Mouse (Mus musculus): ENCODE results near the gene Lims1.

Gene Lims1

DNA sequence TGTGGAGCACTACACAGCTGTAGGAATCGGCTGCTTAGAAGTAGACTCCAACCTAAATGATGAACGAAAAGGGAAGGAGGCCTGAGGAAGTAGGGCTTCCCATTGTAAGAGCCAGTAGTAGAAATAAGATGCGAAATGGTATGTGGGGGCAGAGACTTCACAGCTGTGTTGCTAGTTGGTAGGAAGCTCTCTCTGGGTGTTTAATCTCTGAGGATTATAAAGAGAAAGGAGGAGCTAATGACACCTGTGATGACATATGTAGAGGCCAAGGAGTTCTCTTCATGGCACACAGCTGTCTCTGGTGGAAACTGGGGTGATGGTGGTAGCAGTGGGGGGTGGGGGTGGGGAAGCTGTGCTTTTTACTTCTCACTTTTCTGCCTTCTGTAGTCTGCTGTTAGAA, 27.3 kb downstream of the Lims1 start:
- DNase-seq (ENCODE audit: low spot score in 2 of 2): no peak

DNA sequence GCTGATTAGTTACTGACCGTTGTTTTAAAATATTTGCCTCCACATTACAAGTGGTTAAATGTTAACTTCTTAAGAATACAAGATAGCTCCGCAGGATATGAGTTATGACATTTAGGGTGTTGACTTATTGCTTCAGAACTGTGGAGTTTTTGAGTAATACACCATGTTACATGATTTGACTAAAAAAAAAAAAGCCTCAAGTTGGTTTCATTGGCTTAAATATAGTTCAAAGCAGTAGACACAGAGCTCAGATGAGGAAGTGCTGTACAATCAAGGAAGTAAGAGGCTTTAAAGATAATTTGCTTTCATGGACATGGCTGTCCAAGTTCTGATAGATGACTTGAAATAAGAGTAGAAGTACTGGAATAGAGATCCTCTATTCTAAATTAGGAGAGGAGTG, 28.4 kb downstream of the Lims1 start:
- no peak for DNase-seq (ENCODE audit: low spot score in 2 of 2)

DNA sequence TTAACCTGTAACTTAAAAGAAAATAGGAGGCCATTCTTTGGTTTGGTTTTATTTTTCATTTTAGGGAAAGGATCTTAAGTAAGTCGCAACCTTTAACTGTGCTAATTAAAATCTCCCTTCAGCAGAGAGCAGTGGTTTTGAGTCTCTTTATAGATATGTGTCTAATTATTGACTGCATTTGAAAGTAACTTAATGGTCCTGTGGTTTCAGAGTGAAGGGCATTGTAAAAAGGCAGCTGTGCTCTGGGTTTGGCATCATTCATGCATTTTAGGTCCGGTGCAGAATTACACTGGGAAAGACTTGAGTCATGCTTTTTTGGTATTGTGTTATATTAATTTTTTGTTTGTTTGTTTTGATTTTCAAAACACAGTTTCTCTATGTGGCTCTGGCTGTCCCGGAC, 29.1 kb downstream of the Lims1 start:
- no peak for DNase-seq (ENCODE audit: low spot score in 2 of 2)

DNA sequence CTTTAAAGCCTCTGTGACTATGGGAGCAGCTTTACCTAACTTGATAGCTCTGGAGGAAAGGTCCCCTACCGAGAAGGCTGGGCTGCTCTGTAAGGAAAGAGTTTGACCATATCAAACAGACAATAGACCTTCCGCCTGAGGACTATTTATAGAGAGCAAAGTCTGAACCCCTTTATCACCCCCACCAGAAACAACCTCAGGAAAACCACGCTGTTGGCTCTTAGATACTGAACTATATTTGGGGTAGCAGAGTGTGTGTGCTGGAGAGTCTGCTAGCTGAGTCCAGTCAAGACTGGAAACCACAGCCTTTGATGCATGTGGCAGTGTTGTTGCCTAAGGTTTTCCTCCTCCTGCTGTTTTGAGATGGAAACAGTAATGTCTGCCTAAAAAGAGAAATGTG, 31.3 kb downstream of the Lims1 start:
- DNase-seq (ENCODE audit: low spot score in 2 of 2): no peak

DNA sequence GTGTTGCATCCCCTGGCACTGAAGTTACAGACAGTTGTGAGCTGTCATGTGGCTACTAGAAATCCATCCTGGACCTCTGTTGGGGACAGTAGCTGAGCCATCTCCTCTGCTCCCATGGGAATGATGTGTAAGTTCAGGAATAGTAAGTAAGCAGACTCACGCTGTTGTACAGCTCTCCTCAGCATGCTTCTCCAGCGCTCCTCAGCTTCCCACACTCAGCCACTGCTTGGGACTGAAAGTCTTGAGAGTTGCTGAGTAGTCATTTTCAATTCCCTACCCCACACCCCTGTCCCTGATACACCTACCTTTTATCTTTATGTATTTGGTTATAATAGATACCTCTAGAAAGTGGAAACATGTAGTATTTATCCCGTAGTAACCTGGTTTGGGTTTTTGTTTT, 33.2 kb downstream of the Lims1 start:
- DNase-seq (ENCODE audit: low spot score in 2 of 2): no peak

DNA sequence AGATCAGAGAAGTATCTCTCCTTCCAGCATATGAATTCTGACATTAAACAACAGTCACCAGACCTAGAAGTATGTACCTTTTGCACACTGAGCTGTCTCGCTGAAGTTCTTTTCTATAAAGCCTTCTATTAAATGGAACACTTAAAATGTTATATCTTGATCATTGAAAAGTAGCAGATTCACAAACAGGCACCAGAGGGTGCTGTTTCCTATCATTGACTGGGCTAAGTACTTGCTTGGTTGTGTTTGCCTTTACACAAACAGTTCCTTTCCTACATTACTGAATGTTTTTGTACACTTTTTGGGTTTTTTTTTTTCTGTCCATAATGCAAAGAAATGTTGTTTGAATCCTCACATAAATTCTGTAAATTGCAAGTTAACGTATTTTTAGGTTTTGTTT, 35.9 kb downstream of the Lims1 start:
- DNase-seq (ENCODE audit: low spot score in 2 of 2): no peak

DNA sequence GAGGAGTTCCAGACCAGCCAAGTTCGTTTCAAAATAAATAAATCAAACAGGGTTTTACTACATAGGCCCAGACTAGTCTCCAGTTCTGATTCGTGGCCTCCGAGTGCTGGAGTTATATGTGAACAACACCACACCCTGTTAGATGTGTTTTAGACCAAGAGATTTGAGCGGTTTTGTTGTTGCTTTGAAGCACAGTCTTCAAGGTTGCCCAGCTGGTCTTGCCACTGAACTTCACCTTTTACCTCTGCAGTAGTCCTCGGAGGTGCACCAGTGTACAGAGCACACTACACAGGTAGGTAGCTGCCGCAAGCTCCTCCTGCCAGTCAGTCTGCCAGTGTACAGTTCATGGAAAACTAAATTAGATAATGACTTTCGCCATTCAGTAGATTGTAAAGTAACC, 36.7 kb downstream of the Lims1 start:
- DNase-seq (ENCODE audit: low spot score in 2 of 2): no peak

DNA sequence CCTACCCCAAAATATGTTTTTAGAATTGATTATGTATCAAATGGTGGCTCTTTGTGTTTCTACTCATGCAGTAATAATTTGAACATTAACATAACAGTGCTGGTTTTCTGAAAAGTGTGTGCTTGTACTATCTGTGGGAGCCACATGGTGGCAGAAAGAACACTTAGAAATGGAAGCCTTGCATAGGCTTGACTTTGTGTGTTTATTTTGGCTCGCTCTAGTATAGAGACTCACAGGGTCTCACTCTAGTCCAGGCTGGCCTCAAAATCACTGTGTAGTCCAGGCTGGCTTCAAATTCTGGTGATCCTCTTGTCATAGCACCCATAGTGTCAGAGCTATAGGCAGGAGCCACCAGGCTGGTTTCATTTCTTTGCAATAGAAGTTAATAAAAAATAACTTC, 39.5 kb downstream of the Lims1 start:
- DNase-seq (ENCODE audit: low spot score in 2 of 2): no peak

DNA sequence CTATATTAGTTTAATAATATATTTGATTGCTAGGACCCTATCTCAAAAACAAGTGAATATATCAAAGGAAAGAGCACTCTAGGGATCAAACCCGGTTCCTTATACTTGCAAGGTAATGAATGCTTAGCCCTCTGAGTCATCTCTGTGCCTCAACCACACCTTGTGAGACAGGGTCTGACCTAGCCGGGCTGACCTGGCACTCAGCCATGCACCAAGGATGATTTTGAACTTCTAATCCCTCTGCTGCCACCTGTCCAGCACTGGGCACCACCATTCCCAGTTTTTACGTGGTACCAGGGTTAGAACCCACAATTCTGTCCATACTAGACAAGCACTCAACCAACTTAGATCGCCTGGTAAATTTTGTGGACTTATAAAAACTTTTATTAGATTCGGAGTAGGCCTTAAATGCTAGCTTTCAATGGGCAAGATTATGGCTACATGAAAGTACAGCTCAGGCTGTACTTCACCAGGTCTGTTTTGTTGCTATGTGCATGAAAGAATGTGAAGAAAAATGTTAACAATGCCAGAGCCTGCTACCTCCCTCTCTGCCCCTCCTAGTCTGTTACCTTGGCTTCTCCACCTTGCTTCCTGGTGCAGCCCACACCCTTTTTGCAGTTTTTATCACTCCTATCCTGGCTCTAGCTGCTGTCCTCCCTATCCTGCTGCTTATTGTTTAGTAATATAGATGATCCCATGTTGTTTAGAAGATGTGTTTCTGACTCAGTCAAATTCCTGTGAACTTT, 41.7 kb downstream of the Lims1 start:
- no peak for DNase-seq (ENCODE audit: low spot score in 2 of 2)

DNA sequence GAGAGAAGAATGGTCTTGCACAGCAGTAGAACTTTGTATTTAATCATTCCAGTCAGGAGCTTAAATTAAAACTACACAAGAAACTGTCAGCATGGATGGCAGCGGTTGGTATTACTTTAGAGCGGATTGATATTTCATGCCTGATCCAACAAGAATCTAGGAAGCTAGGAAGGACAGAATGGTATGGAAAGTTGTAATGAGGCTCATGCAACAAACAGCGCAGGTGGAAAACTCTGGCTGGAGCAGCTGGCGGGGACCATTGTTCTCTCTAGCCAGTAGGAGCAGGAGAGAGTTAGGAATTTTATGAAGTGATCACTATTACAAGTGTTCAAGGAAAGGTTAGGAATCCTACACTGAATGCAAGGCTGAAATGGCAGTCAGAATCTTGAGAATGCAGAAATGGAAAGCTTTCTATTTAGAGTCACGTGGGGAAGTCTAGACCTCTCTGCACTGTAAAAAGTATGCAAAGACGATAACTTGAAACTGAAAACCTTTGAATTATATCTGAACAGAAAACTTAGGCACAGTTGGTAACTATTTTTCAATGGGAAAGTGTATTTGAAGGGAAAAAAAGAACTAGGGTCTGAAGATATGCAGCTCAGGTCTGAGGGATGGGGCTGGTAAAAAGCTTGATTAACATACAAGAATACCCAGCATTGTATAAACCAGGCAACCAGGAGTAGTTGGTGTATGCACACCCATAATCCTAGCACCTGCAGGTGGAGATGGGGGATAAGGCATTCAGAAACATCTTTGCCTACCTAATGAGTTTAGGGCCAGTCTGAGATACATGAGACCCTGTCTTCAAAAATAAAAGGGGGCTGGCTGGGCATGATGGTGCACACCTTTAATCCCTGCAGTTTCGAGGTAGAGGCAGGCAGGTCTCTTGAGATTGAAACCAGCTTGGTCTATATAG, 45.8 kb downstream of the Lims1 start:
- no peak for DNase-seq (ENCODE audit: low spot score in 2 of 2)

DNA sequence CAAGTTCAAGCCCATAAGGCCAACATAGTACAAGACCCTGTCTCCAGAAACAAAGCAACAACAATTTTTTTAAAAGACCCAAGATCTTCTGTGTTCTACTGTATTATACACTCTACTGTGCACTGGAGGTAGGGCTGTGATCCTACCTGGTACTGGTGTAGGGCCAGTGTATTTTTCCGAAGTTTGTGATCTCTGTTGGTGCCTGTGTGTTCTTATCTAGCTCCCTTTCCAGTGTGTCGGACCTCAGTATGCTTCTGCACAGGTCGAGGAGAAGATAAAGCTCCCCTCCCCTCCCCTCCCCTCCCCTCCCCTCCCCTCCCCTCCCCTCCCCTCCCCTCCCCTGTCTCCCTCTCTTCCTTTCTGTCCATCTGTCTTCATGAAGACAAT, 46.4 kb downstream of the Lims1 start:
- no peak for DNase-seq (ENCODE audit: low spot score in 2 of 2)

DNA sequence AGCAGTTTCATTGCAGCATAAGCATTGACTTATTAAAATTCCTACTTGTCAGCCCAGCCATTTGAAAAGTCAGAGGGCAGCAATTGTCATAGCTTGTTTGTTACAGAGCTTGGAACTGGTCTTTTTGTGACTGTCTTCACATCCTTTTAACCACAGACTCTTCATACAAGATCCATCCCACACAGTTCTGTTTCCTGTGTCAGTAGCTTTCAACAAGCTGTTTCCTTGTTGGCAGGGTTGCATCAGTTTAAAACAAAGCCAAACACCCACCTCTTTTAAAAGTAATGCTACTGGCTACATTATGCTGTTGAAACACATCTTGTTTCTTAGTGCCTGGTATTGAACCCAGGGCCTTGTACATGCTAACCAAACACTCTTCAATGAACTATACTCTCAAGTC, 46.9 kb downstream of the Lims1 start:
- no peak for DNase-seq (ENCODE audit: low spot score in 2 of 2)

DNA sequence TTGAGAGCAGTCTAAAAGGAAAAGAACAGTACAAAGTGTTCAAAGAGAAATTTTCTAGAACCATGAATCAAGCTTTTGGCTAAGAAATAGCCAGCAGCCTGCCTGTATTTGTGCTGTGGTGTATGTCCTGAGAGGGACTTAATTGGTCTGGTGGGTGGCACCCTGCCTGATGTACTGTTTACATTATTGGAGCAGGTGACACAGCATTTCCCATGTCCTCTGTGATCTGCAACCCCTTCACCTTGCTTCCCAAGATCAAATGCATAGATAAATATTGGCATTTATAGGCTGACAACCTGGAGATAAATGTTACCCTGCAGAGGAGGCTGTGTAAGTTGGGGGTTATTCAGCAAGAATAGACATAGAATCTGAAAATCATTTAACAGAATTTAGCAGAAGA, 47.3 kb downstream of the Lims1 start:
- DNase-seq (ENCODE audit: low spot score in 2 of 2): no peak

DNA sequence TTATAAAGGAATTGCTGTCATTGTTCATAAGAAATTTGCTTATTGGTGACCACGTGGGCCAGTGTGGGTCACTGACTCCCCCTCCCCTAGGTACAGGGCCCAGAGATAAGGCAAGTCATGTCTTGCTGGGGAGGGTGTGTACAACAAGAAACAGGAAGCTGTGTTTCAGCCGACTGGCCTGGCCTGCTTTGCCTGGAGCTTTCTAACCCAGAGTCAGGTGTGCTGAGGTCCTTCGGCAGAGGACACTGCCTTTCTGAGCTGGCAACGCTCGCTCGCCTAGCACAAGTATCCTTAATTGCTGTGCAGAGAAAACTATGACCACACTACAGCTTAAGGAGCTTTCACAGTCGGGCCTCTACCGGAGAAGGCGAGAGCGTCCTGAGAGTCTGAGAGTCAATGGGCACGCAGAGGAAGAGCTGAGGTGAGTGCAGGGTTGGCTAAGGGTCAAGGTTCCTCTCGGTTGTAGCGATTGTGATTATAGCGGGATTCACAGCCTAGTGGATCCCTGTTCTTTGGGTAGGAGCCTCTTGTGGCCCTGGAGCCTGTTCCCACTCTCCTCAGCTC, 48.1 kb downstream of the Lims1 start:
- DNase-seq (ENCODE audit: low spot score in 2 of 2): no peak

DNA sequence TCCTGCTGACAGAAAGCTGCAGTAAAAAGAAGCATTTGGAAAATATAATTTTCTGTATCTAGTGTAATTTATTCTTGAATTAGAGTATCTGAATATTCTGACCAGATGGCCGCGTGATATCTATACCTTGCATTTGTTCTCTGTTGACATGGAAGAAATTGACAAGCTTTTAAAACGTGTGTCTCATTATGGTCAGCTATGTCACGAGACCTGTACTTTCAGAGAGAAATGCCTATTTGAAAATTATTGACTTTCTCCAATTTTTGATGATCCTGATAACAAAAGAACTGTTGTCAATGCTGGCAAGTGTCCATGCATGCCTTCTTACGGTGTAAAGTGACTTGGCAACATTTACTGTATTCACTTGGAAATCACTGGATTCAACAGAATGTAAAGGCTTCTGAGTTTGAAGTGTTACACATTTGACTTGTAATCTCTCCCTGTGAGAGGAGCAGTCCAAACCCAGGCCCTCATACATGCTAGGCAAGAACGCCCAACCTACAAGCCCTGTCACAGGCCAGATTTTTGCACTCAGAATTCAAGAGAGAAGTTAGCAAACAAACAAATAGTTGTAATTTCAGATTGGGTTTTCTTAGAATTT, 49.3 kb downstream of the Lims1 start:
- DNase-seq (ENCODE audit: low spot score in 2 of 2): no peak

DNA sequence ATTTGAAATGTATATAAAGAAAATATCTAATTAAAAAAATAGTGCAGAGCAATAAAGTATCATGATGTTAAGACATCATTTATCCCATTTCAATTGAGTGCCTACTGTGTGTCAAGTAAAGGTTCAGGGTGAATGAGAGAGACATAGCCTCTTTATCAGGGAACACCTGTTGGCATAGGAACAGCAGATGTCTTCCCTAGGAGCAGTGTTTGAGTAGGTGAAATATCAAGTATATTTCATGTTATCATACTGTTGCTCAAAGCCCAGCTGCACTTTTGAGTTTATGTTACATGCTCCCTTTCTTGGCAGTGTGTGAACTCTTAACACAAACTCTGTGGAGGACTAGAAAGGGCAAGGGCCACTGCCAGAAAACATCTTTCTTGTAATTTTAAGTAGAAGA, 50.6 kb downstream of the Lims1 start:
- no peak for DNase-seq (ENCODE audit: low spot score in 2 of 2)

DNA sequence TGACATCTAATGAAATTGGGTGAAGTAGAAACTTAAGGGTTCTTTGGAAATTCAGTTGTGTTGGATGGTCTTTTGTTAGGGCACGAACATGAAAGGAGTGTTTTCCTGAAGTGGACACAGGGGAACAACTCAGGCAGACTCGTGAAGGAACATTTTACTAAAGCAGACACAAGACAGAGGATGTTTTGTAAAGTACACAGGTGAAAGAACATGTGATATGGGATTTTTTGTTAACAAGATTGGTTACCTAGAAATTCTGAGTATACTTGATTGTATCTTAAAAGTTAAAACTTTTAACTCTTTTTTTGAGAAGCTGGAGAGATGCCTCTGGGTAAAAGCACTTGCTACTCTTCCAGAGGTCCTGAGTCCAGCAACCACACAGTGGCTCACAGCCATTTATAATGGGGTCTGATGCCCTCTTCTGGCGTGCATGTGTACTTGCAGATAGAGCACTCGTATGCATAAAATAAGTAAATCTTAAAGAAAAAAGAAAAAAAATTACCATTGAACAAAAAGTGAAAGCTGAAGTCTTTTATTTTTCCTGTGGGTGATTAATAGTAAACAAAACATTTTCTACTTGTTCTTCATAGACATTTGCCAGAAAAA, 54.4 kb downstream of the Lims1 start:
- DNase-seq (ENCODE audit: low spot score in 2 of 2): no peak

DNA sequence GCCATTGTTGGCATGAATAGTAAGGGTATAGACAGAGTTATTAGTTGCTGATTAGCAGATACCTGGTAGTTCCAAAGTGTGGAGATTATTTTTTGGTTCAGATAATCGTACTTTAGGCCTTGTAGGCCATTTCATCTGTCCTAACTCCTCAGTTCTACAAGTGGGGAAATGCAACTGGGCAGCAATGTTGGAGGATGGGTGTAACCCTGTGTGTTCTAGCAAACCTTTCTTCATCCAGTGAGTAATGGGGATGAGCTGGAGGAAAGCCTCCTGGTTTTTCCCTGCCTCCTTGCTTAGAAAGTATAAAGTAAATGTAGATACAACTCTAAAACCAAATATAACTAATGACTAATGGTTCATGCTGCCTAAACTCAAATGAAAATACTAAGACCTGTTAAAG, 55.1 kb downstream of the Lims1 start:
- DNase-seq (ENCODE audit: low spot score in 2 of 2): no peak

DNA sequence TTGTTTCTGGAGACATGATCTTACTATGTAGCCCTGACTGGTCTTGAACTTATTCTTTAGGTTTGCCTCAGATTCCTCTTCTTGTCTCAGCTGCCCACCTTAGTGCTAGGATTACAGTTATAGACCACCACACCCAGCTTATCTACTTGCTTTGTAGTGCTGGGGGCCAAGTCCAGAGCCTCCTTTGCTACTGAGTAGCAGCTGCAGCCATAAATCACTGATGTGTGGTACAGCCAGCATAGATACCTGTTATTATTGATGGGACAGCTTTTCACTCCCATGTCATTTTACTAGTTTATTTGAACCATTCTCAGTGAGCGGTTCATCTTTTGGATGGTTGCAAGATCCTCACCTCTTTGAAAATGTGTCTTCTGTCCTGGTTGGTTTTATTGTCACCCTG, 56.4 kb downstream of the Lims1 start:
- no peak for DNase-seq (ENCODE audit: low spot score in 2 of 2)

DNA sequence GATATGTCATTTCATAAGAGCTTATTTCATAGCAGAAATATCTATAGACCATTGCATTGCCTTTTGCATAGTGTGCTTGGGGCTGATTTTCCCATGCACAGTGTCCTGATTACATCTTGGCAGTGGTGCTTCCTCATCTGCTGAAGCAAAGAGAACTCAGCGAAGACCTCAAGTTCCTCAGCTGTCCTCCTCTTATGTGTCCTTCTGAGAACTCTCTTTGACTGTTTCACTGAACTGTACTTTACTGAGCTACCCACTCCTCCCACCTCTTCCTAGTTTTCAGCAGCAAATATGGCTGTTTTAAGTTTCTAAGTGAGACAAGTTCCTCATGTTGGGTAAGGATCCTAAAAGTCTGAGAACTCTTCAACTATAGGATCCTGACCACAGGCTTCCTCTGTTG, 58.6 kb downstream of the Lims1 start:
- no peak for DNase-seq (ENCODE audit: low spot score in 2 of 2)

DNA sequence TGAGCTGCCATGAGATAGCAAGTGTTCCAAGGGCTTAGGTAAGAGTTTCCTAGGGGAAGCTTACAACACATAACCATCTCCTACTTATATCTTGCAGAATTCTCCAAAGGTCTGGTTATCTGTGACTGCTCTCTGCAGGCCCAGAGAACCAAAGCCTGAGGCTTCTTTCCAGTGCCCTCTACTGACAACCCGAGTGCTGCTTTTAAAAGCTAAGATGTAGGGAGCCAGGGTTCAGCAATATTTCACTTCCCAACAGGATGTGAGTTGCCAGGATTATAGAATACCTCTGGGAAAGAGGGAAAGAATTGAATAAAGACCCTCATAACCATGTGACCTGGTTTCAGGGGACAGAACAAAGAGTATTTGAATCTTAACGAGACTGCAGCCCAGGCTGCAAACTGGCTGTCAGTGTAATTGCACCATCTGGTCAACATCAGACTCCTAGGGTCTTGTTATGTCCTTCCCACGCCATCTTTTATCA, 59.4 kb downstream of the Lims1 start:
- no peak for DNase-seq (ENCODE audit: low spot score in 2 of 2)

DNA sequence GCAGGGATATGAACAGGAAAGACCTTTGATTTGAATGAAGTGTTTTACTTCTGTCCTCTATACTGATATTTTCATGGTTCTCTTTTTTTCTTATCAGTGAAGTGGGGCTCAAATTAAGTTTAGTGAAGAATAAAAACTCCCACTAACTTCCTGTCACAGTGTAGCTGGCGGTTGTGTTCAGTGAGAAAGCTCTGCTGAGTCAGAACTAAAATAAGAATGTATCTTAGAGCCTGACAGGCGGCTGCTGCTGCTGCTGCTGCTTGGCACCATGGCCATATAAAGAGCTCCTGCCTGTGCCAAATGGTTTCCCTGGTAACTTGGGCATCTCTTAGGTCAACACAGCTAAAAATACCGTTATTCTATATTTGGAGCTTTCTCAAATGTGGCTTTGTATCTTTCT, 60.0 kb downstream of the Lims1 start:
- peak; percentile 77 to 87 for DNase-seq (ENCODE audit: low spot score in 2 of 2)

Measured in right cerebral cortex, postnatal 36 days (tissue).